10 mouse cellular contexts compared by ENCODE assay signal in the genomic region with DNA sequence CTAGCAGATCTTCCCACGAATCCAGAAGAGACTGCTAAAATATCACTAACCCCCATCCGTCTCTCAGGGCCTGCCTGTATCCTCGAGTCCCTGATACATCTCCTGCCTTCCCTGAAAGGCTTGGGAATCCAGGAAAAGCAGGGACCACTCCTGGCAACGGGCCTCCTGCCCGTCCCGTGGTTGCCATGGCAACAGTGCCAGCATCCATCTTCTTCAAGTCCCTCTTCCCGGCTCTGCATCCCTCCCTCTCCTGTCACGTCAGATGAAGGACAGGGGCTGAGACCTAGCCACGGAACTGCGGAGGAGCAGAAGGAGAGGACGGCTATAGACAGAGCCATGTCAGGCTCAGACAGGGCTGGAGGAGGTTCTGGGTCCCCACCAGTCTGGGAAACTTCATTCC.
DNase-seq lines count a peak whose midpoint lies in the region; ATAC-seq and TF ChIP-seq lines count a peak whose summit lies in the region.
"Had no signal": no experiment of that assay in that cellular context is flagged by ENCODE, and none has a peak within 500 bp of the region (broad histone marks: within the 10 kb centered on the region; RNA-seq: fewer than 3 reads in every experiment).

No protein-coding gene starts in this region.

- H3K27ac ChIP-seq in gastrocnemius, adult 2 months, result no peak overlapping the region
- H3K27ac ChIP-seq: heart, embryonic 13.5 days; liver, embryonic 15.5 days had no signal

- intact Hi-C loops in gastrocnemius, adult 2 months (cut with DNase I), result no loop called here

- no peak overlapping the region for H3K4me3 ChIP-seq in gastrocnemius, adult 2 months
- H3K4me3 ChIP-seq: heart, embryonic 13.5 days; liver, embryonic 15.5 days had no signal

- peak; percentile 34; the same call in 1 of the 2 replicates for ATAC-seq in frontal cortex, adult (ENCODE audit: low TSS enrichment)

- no peak for TF ChIP-seq CTCF in gastrocnemius, adult 2 months (IDR thresholded peaks at IDR 0.05)

- peak; percentile 78 for DNase-seq in brain, embryonic 18.5 days (ENCODE audit: low read depth, low spot score)
- peak; percentile 49 to 54 for DNase-seq in layer of hippocampus, postnatal 14 days (ENCODE audit: low spot score in 2 of 2)
- DNase-seq in neural tube, embryonic 10.5 days (ENCODE audit: extremely low spot score, low spot score), result peak; percentile 42
- no peak for DNase-seq in gastrocnemius, adult 2 months
- no peak for DNase-seq in gastrocnemius, postnatal 10 days
- no peak for DNase-seq in cerebellum, adult 9-11 months
- DNase-seq in kidney, postnatal 14 days, result no peak

Comparison
In these comparisons a context has a peak if more than half of its experiments do, and no peak if none do; other contexts are left out.
1. DNase-seq: peak in brain, embryonic 18.5 days (single experiment), layer of hippocampus, postnatal 14 days (2 of 2) and neural tube, embryonic 10.5 days (single experiment); none in gastrocnemius, adult 2 months (single experiment), gastrocnemius, postnatal 10 days (single experiment), cerebellum, adult 9-11 months (single experiment) and kidney, postnatal 14 days (single experiment).